Mouse (Mus musculus): ENCODE measurements around the gene Itgam. TPM values are rescaled to one million over a fixed set of nuclear protein-coding genes. Genes with fewer than 3 reads are reported as not detected.

Gene Itgam
- 36.0 and 38.8 TPM in 2 replicates for polyA plus RNA-seq (2012; rRNA removed; ENCODE audit: low replicate concordance)

DNA sequence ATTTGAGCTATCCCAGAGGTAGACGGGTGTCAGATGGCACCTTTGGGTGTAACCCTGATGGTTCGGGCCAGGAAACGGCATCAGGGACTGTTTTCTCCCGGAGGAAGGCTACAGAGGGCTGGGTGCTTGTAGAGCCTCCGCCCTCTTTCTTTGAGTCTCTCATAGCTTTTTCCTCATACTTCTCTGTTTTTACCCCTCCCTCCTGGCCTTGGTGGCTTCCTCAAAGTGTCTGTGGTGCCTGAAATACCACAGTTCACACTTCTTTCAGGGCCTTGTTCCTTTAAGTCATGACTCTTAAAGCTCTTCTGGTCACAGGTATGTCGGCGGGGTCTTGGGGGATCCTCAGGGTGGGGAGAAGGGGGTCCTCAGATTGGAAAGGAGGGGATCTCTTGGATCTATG lies at the start of gene Itgam, which contains the start of gene Gm49368:
Gene Itgam (plus strand): TSS at position 185 of the 400 bp plus-strand sequence.
Gene Gm49368 (plus strand): TSS at position 228 of the 400 bp plus-strand sequence.

DNA sequence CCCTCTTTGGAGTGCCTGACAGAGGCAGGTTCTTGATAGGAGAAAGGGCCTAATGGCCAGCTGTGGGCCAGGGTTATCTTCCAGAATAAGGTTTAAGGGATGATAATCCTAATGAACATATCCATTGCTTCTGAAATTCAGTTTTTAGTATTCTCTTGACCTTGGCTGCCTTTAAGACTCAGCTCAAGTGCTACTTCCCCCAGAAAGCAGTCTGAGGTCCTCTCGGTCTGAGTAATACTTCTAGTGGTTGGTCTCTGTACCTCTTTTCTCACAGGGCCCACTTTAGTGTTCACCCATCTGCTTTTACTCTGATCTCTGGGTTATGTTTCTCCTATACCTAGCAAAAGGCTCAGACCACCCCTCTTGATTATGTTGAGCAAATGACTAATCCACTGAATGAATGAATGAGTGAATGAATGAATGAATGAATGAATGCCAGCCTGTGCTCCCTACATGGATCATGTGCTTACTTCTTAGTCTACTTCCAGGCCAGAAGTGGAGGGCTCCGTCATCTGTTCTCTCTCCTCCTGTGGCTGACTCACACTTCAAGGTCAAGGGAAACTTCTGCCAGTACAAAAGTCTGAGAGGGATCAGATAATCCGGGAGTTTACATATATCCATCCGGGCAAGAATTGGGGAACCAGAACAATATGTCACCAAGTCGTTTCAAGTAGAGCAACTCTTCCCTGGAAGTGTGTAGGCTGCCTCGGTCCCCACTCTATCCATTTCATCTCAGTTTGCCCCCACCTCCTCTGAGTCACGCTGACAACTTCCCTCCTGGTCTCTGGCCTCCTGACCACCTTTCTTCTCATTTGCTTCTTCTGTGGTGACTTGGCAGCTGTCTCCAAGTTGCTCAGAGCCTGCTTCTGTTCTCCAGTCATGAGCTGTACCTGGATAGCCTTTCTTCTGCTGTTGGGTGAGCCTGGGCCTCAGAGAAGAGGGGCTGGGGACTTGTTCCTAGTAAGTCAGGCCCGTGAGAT lies 66.6 kb downstream of the Itgam start, which contains the start of gene Itgax:
Gene Itgax (plus strand): TSS at position 807 of the 980 bp plus-strand sequence.

DNA sequence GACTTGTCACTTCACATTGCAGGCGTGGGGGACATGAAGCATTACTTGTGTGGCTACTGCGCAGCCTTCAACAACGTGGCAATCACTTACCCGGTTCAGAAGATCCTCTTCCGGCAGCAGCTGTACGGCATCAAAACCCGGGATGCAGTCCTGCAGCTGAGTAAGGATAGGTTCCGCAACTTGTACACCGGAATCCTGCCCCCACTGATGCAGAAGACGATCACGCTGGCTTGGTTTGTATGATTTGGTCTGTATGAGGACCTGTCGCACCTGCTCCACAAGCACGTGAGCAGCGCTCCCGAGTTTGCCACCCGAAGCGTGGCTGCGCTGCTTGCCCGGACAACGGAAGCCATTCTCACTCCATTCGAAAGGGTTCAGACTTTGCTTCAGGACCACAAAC lies 91.6 kb downstream of the Itgam start, which contains the start of gene Itgad:
Gene Itgad (plus strand): TSS at position 301 of the 400 bp plus-strand sequence.

Other genes starting within 250 kb of the Itgam start
- 76.6 and 81.0 TPM in 2 replicates for gene Stx4a, start 238.3 kb upstream of the Itgam start, polyA plus RNA-seq (2012; rRNA removed; ENCODE audit: low replicate concordance)
- 18.3 and 29.9 TPM in 2 replicates for gene Stx1b, start 238.1 kb upstream of the Itgam start, polyA plus RNA-seq (2012; rRNA removed; ENCODE audit: low replicate concordance)
- gene Zfp646, start 186.4 kb upstream of the Itgam start, polyA plus RNA-seq (2012; rRNA removed; ENCODE audit: low replicate concordance) = 18.1 and 26.0 TPM in 2 replicates
- gene Zfp668, start 185.8 kb upstream of the Itgam start, polyA plus RNA-seq (2012; rRNA removed; ENCODE audit: low replicate concordance) = 5.9 and 11.9 TPM in 2 replicates
- 4.5 and 6.8 TPM in 2 replicates for gene Prss53, start 171.7 kb upstream of the Itgam start, polyA plus RNA-seq (2012; rRNA removed; ENCODE audit: low replicate concordance)
- not detected in 2 replicates for gene Gm21974, start 167.2 kb upstream of the Itgam start, polyA plus RNA-seq (2012; rRNA removed; ENCODE audit: low replicate concordance)
- gene Vkorc1, start 167.0 kb upstream of the Itgam start, polyA plus RNA-seq (2012; rRNA removed; ENCODE audit: low replicate concordance) = 248 and 313 TPM in 2 replicates
- gene Bckdk, start 158.6 kb upstream of the Itgam start, polyA plus RNA-seq (2012; rRNA removed; ENCODE audit: low replicate concordance) = 125 and 251 TPM in 2 replicates
- 13.4 and 25.0 TPM in 2 replicates for gene Kat8, start 150.1 kb upstream of the Itgam start, polyA plus RNA-seq (2012; rRNA removed; ENCODE audit: low replicate concordance)
- 27.2 and 27.4 TPM in 2 replicates for gene Prss8, start 132.5 kb upstream of the Itgam start, polyA plus RNA-seq (2012; rRNA removed; ENCODE audit: low replicate concordance)
- 31.6 and 38.5 TPM in 2 replicates for gene Prss36, start 115.9 kb upstream of the Itgam start, polyA plus RNA-seq (2012; rRNA removed; ENCODE audit: low replicate concordance)
- gene Fus, start 95.2 kb upstream of the Itgam start, polyA plus RNA-seq (2012; rRNA removed; ENCODE audit: low replicate concordance) = 234 and 274 TPM in 2 replicates
- 66.4 and 86.7 TPM in 2 replicates for gene Pycard, start 68.8 kb upstream of the Itgam start, polyA plus RNA-seq (2012; rRNA removed; ENCODE audit: low replicate concordance)
- 0.69 and 38.4 TPM in 2 replicates for gene Trim72, start 58.7 kb upstream of the Itgam start, polyA plus RNA-seq (2012; rRNA removed; ENCODE audit: low replicate concordance)
- 0.11 and 0.47 TPM in 2 replicates for gene Gm49368, start within 50 bp of the Itgam start, polyA plus RNA-seq (2012; rRNA removed; ENCODE audit: low replicate concordance)
- 7.6 TPM in 2 replicates for gene Itgax, start 66.9 kb downstream of the Itgam start, polyA plus RNA-seq (2012; rRNA removed; ENCODE audit: low replicate concordance)
- 0.33 and 0.51 TPM in 2 replicates for gene Itgad, start 91.7 kb downstream of the Itgam start, polyA plus RNA-seq (2012; rRNA removed; ENCODE audit: low replicate concordance)
- 16.9 and 867 TPM in 2 replicates for gene Cox6a2, start 143.7 kb downstream of the Itgam start, polyA plus RNA-seq (2012; rRNA removed; ENCODE audit: low replicate concordance)
- 28.0 and 53.1 TPM in 2 replicates for gene Armc5, start 174.7 kb downstream of the Itgam start, polyA plus RNA-seq (2012; rRNA removed; ENCODE audit: low replicate concordance)
- gene 9130023H24Rik, start 175.4 kb downstream of the Itgam start, polyA plus RNA-seq (2012; rRNA removed; ENCODE audit: low replicate concordance) = 2.0 and 3.5 TPM in 2 replicates
- 37.4 and 73.3 TPM in 2 replicates for gene Tgfb1i1, start 184.2 kb downstream of the Itgam start, polyA plus RNA-seq (2012; rRNA removed; ENCODE audit: low replicate concordance)
- 0.07 TPM in 1 of 2 replicates, not detected in the other for gene Slc5a2, start 203.0 kb downstream of the Itgam start, polyA plus RNA-seq (2012; rRNA removed; ENCODE audit: low replicate concordance)
- 48.0 and 53.6 TPM in 2 replicates for gene BC017158, start 235.5 kb downstream of the Itgam start, polyA plus RNA-seq (2012; rRNA removed; ENCODE audit: low replicate concordance)